Mouse (Mus musculus): ENCODE data around the gene Phospho1. TPM values are rescaled to one million over a fixed set of nuclear protein-coding genes. Genes with fewer than 3 reads are reported as not detected.
"Not testable (repeated sequence)": the region's sequence is repeated elsewhere in the genome, so short reads cannot be mapped to it uniquely, and the experiment has no call there.

Phospho1 gene
- polyA plus RNA-seq, 2 experiments from 2014 or later, result not detected

- no peak for ATAC-seq
These were observed 45.1 kb downstream of the Phospho1 start for GRCm38 (mm10) chr11:95869442-95869841.

GRCm38 (mm10) chr11:95869918-95870470, 45.7 kb downstream of the Phospho1 start:
- no peak for ATAC-seq

GRCm38 (mm10) chr11:95875804-95876203, 51.5 kb downstream of the Phospho1 start:
- no peak for ATAC-seq

GRCm38 (mm10) chr11:95876296-95876695, 52.0 kb downstream of the Phospho1 start:
- ATAC-seq, result no peak

GRCm38 (mm10) chr11:95879861-95880260, 55.6 kb downstream of the Phospho1 start:
- ATAC-seq, result not testable (repeated sequence)

Other genes with a start within 250 kb of the Phospho1 start
- not detected for gene Ngfr, start 236.8 kb upstream of the Phospho1 start, polyA plus RNA-seq (2017; shearing (Covaris generic))
- gene Phb, start 157.5 kb upstream of the Phospho1 start, polyA plus RNA-seq (2017; shearing (Covaris generic)), result 100 to 1,000 TPM; 132 to 177 TPM
- gene Zfp652, start 111.8 kb upstream of the Phospho1 start, polyA plus RNA-seq (2017; shearing (Covaris generic)), result 10 to 100 TPM; 15.1 to 21.3 TPM
- 1 to 10 TPM; 7.5 to 8.6 TPM for gene B130006D01Rik, start 100.9 kb upstream of the Phospho1 start, polyA plus RNA-seq (2017; shearing (Covaris generic))
- gene Gngt2, start 12.7 kb downstream of the Phospho1 start, polyA plus RNA-seq (2017; shearing (Covaris generic)), result 10 to 100 TPM; 56.7 to 64.5 TPM
- gene Abi3, start 18.0 kb downstream of the Phospho1 start, polyA plus RNA-seq (2017; shearing (Covaris generic)), result 10 to 100 TPM; 83.1 to 93.7 TPM
- gene B4galnt2, start 90.4 kb downstream of the Phospho1 start, polyA plus RNA-seq (2017; shearing (Covaris generic)), result under 1 TPM in 1 of 2 experiments, not detected in 1; 0.19 TPM
- not detected for gene Igf2bp1, start 181.4 kb downstream of the Phospho1 start, polyA plus RNA-seq (2017; shearing (Covaris generic))
- gene Gip, start 200.0 kb downstream of the Phospho1 start, polyA plus RNA-seq (2017; shearing (Covaris generic)), result not detected
- 10 to 100 TPM; 32.8 to 42.6 TPM for gene Snf8, start 210.4 kb downstream of the Phospho1 start, polyA plus RNA-seq (2017; shearing (Covaris generic))
- 10 to 100 TPM in 1 of 2 experiments, 1 to 10 TPM in 1; 7.9 to 10.0 TPM for gene Ube2z, start 240.9 kb downstream of the Phospho1 start, polyA plus RNA-seq (2017; shearing (Covaris generic))